Mouse (Mus musculus): ENCODE measurements around the gene 2610528J11Rik.
"Not testable (repeated sequence)": the region's sequence is repeated elsewhere in the genome, so short reads cannot be mapped to it uniquely, and the experiment has no call there.

The 2610528J11Rik gene

GRCm38 (mm10) chr4:118526408-118527334 lies at the start of gene 2610528J11Rik:
Gene 2610528J11Rik, plus strand, starts transcription at chr4:118526999.
- DNase-seq: no peak

- DNase-seq: no peak
These were observed 37.1 kb upstream of the 2610528J11Rik start, which contains the start of gene Tie1 for GRCm38 (mm10) chr4:118489717-118490132. Gene Tie1, minus strand, starts transcription at chr4:118490061.

- DNase-seq: no peak
These were observed 36.3 kb upstream of the 2610528J11Rik start for GRCm38 (mm10) chr4:118490461-118490860.

GRCm38 (mm10) chr4:118500171-118500724 lies 26.6 kb upstream of the 2610528J11Rik start:
- no peak for DNase-seq

GRCm38 (mm10) chr4:118500792-118501191 lies 26.0 kb upstream of the 2610528J11Rik start:
- no peak for DNase-seq

GRCm38 (mm10) chr4:118505551-118505950 lies 21.2 kb upstream of the 2610528J11Rik start:
- no peak for DNase-seq

GRCm38 (mm10) chr4:118507171-118507570 lies 19.6 kb upstream of the 2610528J11Rik start:
- DNase-seq: not testable (repeated sequence)

- no peak for DNase-seq
These were observed 17.7 kb upstream of the 2610528J11Rik start for GRCm38 (mm10) chr4:118509050-118509449.

GRCm38 (mm10) chr4:118516699-118517496 lies 9.9 kb upstream of the 2610528J11Rik start:
- no peak for DNase-seq

GRCm38 (mm10) chr4:118517497-118518146 lies 9.2 kb upstream of the 2610528J11Rik start:
- DNase-seq: no peak

GRCm38 (mm10) chr4:118518208-118518607 lies 8.6 kb upstream of the 2610528J11Rik start:
- DNase-seq: no peak

- DNase-seq: no peak
These were observed 4.6 kb upstream of the 2610528J11Rik start for GRCm38 (mm10) chr4:118522248-118522647.

- no peak for DNase-seq
These were observed 2.8 kb upstream of the 2610528J11Rik start for GRCm38 (mm10) chr4:118523976-118524375.

GRCm38 (mm10) chr4:118525779-118526178 lies 1.0 kb upstream of the 2610528J11Rik start:
- DNase-seq: no peak

- DNase-seq: no peak
These were observed 509 bp downstream of the 2610528J11Rik start for GRCm38 (mm10) chr4:118527335-118527681.

GRCm38 (mm10) chr4:118527720-118528119 lies 921 bp downstream of the 2610528J11Rik start:
- no peak for DNase-seq

- no peak for DNase-seq
These were observed 5.9 kb downstream of the 2610528J11Rik start for GRCm38 (mm10) chr4:118532663-118533062.

- DNase-seq: no peak
These were observed 6.4 kb downstream of the 2610528J11Rik start for GRCm38 (mm10) chr4:118533156-118533555.

GRCm38 (mm10) chr4:118533605-118534004 lies 6.8 kb downstream of the 2610528J11Rik start:
- no peak for DNase-seq

- DNase-seq: no peak
These were observed 8.8 kb downstream of the 2610528J11Rik start for GRCm38 (mm10) chr4:118535610-118536009.

GRCm38 (mm10) chr4:118537801-118538200 lies 11.0 kb downstream of the 2610528J11Rik start:
- no peak for DNase-seq

GRCm38 (mm10) chr4:118539904-118540303 lies 13.1 kb downstream of the 2610528J11Rik start:
- DNase-seq: no peak

Data from cerebellum, adult 18-20 months (tissue).